Comparison of ENCODE assay signal across 9 mouse cellular contexts in the genomic region with DNA sequence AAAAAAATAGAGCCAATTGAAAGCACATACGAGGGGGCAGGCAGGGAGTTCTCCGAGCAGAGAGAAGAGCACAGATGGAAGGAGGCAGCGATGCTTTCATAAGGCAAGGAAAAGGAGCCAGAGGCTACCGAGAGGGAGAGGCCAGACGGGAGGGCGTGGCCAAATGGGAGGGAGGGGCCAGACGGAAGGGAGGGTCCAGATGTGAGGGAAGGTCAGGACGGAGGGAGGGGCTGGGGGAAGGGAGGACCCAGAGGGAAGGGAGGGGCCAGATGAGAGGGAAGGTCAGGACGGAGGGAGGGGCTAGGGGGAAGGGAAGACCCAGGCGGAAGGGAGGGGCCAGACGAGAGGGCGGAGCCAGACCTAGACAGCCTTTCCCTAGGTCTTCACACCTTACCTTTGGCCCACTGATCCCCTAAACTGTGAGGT. TPM values are rescaled to one million over a fixed set of nuclear protein-coding genes. Genes with fewer than 3 reads are reported as not detected.
DNase-seq lines count a peak whose midpoint lies in the region; ATAC-seq lines count a peak whose summit lies in the region.
"Had no signal": no experiment of that assay in that cellular context is flagged by ENCODE, and none has a peak within 500 bp of the region (broad histone marks: within the 10 kb centered on the region; RNA-seq: fewer than 3 reads in every experiment).

No protein-coding gene starts in this region.

- peaks cover 35% of the 10 kb centered on the region for H3K4me1 ChIP-seq in embryonic facial prominence, embryonic 10.5 days
- H3K4me1 ChIP-seq in liver, embryonic 13.5 days (replicated peaks) = peaks cover 74% of the 10 kb centered on the region

- H3K27me3 ChIP-seq in embryonic facial prominence, embryonic 10.5 days (replicated peaks; ENCODE audit: low read depth, poor library complexity, severe bottlenecking) = no peaks in the 10 kb centered on the region
- no peaks in the 10 kb centered on the region for H3K27me3 ChIP-seq in liver, embryonic 13.5 days
- H3K27me3 ChIP-seq: Patski had no signal

- H3K9me3 ChIP-seq in embryonic facial prominence, embryonic 10.5 days = no peaks in the 10 kb centered on the region
- H3K9me3 ChIP-seq in liver, embryonic 13.5 days (replicated peaks) = no peaks in the 10 kb centered on the region

- peak overlapping the region; percentile 66 for H3K9ac ChIP-seq in liver, embryonic 13.5 days

- peak; percentile 35 to 49 for DNase-seq in cerebellum, adult 18-20 months
- no peak for DNase-seq in cerebellum, adult 8-10 months
- peak; percentile 98 for DNase-seq in ES-CJ7 (ENCODE audit: low read depth, low spot score)
- peak; percentile 86 for DNase-seq in embryonic facial prominence, embryonic 10.5 days (ENCODE audit: low spot score)
- peak; percentile 92 for DNase-seq in liver, embryonic 13.5 days
- peak; percentile 76 for DNase-seq in ovary, postnatal 36 days (ENCODE audit: low spot score)
- no peak for DNase-seq in layer of hippocampus, postnatal 25 days (ENCODE audit: extremely low spot score in 1 of 2, low spot score in 1 of 2)

- no peaks in the 10 kb centered on the region for H3K36me3 ChIP-seq in embryonic facial prominence, embryonic 10.5 days (replicated peaks)
- no peaks in the 10 kb centered on the region for H3K36me3 ChIP-seq in liver, embryonic 13.5 days

- H3K4me3 ChIP-seq in embryonic facial prominence, embryonic 10.5 days = peak overlapping the region; percentile 32
- peak overlapping the region; percentile 21; the same call in 1 of the 2 replicates for H3K4me3 ChIP-seq in liver, embryonic 13.5 days (replicated peaks)

- peak; percentile 24 to 43; a peak in 2 of 4 replicates for ATAC-seq in hematopoietic stem cell, adult 5-6 weeks (replicated peaks in 1 of 2; ENCODE audit: insufficient read depth in 1 of 2, low FRiP score in 2 of 2, low TSS enrichment in 1 of 2, low read depth in 1 of 2, poor library complexity in 2 of 2, severe bottlenecking in 2 of 2)
- peak; percentile 14 for ATAC-seq in liver, embryonic 13.5 days (ENCODE audit: low read depth)
- ATAC-seq: Patski had no signal

- peak overlapping the region; percentile 52 for H3K4me2 ChIP-seq in liver, embryonic 13.5 days

- 0 out of 2 replicates have a peak overlapping the region, but pooled peaks have one; percentile 7 for H3K27ac ChIP-seq in embryonic facial prominence, embryonic 10.5 days (replicated peaks)
- peak overlapping the region; percentile 100 for H3K27ac ChIP-seq in liver, embryonic 13.5 days

- WGBS in embryonic facial prominence, embryonic 10.5 days = 3% methylated on average over 12 of the region's 12 CpGs
- WGBS in liver, embryonic 13.5 days (ENCODE audit: insufficient replicate concordance) = 2% methylated on average over 12 of the region's 12 CpGs

RNA-seq across cellular contexts. Expression of gene Prrc2b, which starts 18.3 kb away (rescaled TPM):
- polyA plus RNA-seq in embryonic facial prominence, embryonic 10.5 days (2016; fragmentation: Nextera tagmentation; extraction: Ambion mirVana) = 60.0 and 69.9 TPM in 2 replicates
- total RNA-seq in hematopoietic stem cell, adult 5-6 weeks (2017) = 19.9 and 25.0 TPM in 2 replicates
- polyA plus RNA-seq in liver, embryonic 13.5 days (2015; fragmentation: Nextera tagmentation; extraction: Ambion mirVana) = 6.8 and 7.7 TPM in 2 replicates
- 100 to 1,000 TPM; 248 to 275 TPM for total RNA-seq in layer of hippocampus, postnatal 25 days (2021)

RNA-seq across cellular contexts. Expression of gene Plpp7, which starts 37.3 kb away (rescaled TPM):
- polyA plus RNA-seq in embryonic facial prominence, embryonic 10.5 days (2016; fragmentation: Nextera tagmentation; extraction: Ambion mirVana) = 4.7 and 5.7 TPM in 2 replicates
- 1.1 and 2.2 TPM in 2 replicates for total RNA-seq in hematopoietic stem cell, adult 5-6 weeks (2017)
- polyA plus RNA-seq in liver, embryonic 13.5 days (2015; fragmentation: Nextera tagmentation; extraction: Ambion mirVana) = 2.0 and 2.2 TPM in 2 replicates
- 10 to 100 TPM; 23.7 to 24.4 TPM for total RNA-seq in layer of hippocampus, postnatal 25 days (2021)

RNA-seq across cellular contexts. Expression of gene Fam78a, which starts 47.9 kb away (rescaled TPM):
- 1.8 and 2.2 TPM in 2 replicates for polyA plus RNA-seq in embryonic facial prominence, embryonic 10.5 days (2016; fragmentation: Nextera tagmentation; extraction: Ambion mirVana)
- 12.3 and 12.9 TPM in 2 replicates for total RNA-seq in hematopoietic stem cell, adult 5-6 weeks (2017)
- polyA plus RNA-seq in liver, embryonic 13.5 days (2015; fragmentation: Nextera tagmentation; extraction: Ambion mirVana) = 10.6 and 13.0 TPM in 2 replicates
- total RNA-seq in layer of hippocampus, postnatal 25 days (2021) = 1 to 10 TPM; 3.2 to 6.3 TPM

Comparison
In these comparisons a context has a peak if more than half of its experiments do, and no peak if none do; other contexts are left out.
1. DNase-seq: peak in cerebellum, adult 18-20 months (2 of 2), ES-CJ7 (single experiment), embryonic facial prominence, embryonic 10.5 days (single experiment), liver, embryonic 13.5 days (single experiment) and ovary, postnatal 36 days (single experiment); none in cerebellum, adult 8-10 months (single experiment) and layer of hippocampus, postnatal 25 days (0 of 2).